Mouse (Mus musculus) spleen, adult 2 months (tissue): Measurements from ENCODE around the gene Slc25a19. TPM values are rescaled to one million over a fixed set of nuclear protein-coding genes. Genes with fewer than 3 reads are reported as not detected.
A peak's percentile ranks its signal among the peaks of the same experiment; 100 is the strongest.

Source experiments
- DNase-seq, 2 experiments: peaks; one replicate each; pipeline versions ENCODE4 v3.0.0 to v3.0.0-alpha.2; 2012 to 2021; ENCODE audit warnings: low spot score in 2 of 2, low read depth in 1 of 2
- H3K27ac ChIP-seq: fragments of 200-500 bp; 2 replicates; pipeline ENCODE4 v1.5.1; 2012; ENCODE audit warnings: low read length, inconsistent platforms; ENCODE audit not compliant: insufficient read depth
- H3K27me3 ChIP-seq: fragments of 200-500 bp; 2 replicates; pipeline ENCODE4 v1.6.1; 2012; ENCODE audit warnings: mild to moderate bottlenecking, moderate library complexity, low read length, inconsistent platforms; ENCODE audit not compliant: control insufficient read depth, insufficient read depth
- H3K36me3 ChIP-seq: fragments of 200-500 bp; 2 replicates; pipeline ENCODE4 v1.6.1; 2012; ENCODE audit warnings: mild to moderate bottlenecking, low read length, inconsistent platforms; ENCODE audit not compliant: control insufficient read depth, insufficient read depth
- H3K4me1 ChIP-seq: fragments of 200-500 bp; 2 replicates; pipeline ENCODE4 v1.6.1; 2011; ENCODE audit warnings: inconsistent platforms; ENCODE audit not compliant: control insufficient read depth, insufficient read depth, insufficient read length
- H3K4me3 ChIP-seq: fragments of 200-500 bp; 2 replicates; pipeline ENCODE4 v1.5.1; 2011; ENCODE audit warnings: mild to moderate bottlenecking, inconsistent platforms; ENCODE audit not compliant: insufficient read depth, insufficient read length; ENCODE audit errors: extremely low read depth
- CTCF ChIP-seq: fragments of 200-500 bp; IDR thresholded peaks from 2 replicates; pipeline ENCODE4 v1.5.1; 2011; ENCODE audit warnings: mild to moderate bottlenecking, inconsistent platforms; ENCODE audit not compliant: insufficient read depth, insufficient read length, insufficient replicate concordance; ENCODE audit errors: extremely low read depth
- POLR2A ChIP-seq: fragments of 200-500 bp; IDR thresholded peaks from 2 replicates; pipeline ENCODE4 v1.6.1; 2011; ENCODE audit warnings: low read depth, low read length, inconsistent platforms
- WGBS: fragments of 180-500 bp; shearing (Covaris S2); methylation state at CpG from one replicate; pipeline ENCODE4 v1.1.7; 2018; 5-methylcytosine and 5-hydroxymethylcytosine counted together
- polyA plus RNA-seq: library from polyadenylated mRNA; depleted of rRNA; stranded (reverse); fragments of >200 nt; gene quantifications from 2 replicates; pipeline ENCODE4 v1.2.3, GENCODE M21; 2012

Gene Slc25a19
- polyA plus RNA-seq, 1 experiment: 64.0 TPM

- Histone ChIP-seq H3K27ac (peak overlapping the region; percentile 66), H3K4me1 (peaks cover 23% of the 10 kb centered on the region)
Measured at GRCm38 (mm10) chr11:115600743-115601142, 27.4 kb downstream of the Slc25a19 start.

GRCm38 (mm10) chr11:115599722-115600121 lies 28.4 kb downstream of the Slc25a19 start:
- Histone ChIP-seq H3K4me3 (no peak overlapping the region), H3K4me1 (peaks cover 19% of the 10 kb centered on the region), H3K27me3 (no peaks in the 10 kb centered on the region), H3K27ac (no peak overlapping the region), H3K36me3 (peaks cover 2% of the 10 kb centered on the region)
- no peak for DNase-seq
- 90% methylated on average over 7 of the region's 7 CpGs for whole genome bisulfite sequencing
- TF ChIP-seq CTCF (no peak), POLR2A (no peak)

More at GRCm38 (mm10) chr11:115600743-115601142, 27.4 kb downstream of the Slc25a19 start:
- DNase-seq: no peak
- TF ChIP-seq CTCF (no peak), POLR2A (no peak)
- Histone ChIP-seq H3K27me3 (no peaks in the 10 kb centered on the region), H3K36me3 (peaks cover 2% of the 10 kb centered on the region; the same call in 1 of the 2 replicates), H3K4me3 (no peak overlapping the region)
- WGBS: 70% methylated on average over 15 of the region's 15 CpGs

- no peaks in the 10 kb centered on the region for H3K27me3 ChIP-seq
- 61% methylated on average over 4 of the region's 4 CpGs for whole genome bisulfite sequencing
- H3K4me1 ChIP-seq: peaks cover 18% of the 10 kb centered on the region
- TF ChIP-seq CTCF (no peak), POLR2A (no peak)
- DNase-seq: no peak
- H3K27ac ChIP-seq: no peak overlapping the region
- H3K4me3 ChIP-seq: no peak overlapping the region
- peaks cover 12% of the 10 kb centered on the region for H3K36me3 ChIP-seq
Measured at GRCm38 (mm10) chr11:115598309-115598708, 29.8 kb downstream of the Slc25a19 start.

GRCm38 (mm10) chr11:115595209-115595608 lies 32.9 kb downstream of the Slc25a19 start:
- no peaks in the 10 kb centered on the region for H3K27me3 ChIP-seq
- H3K4me3 ChIP-seq: no peak overlapping the region
- TF ChIP-seq CTCF (no peak), POLR2A (no peak)
- no peak overlapping the region for H3K27ac ChIP-seq
- WGBS: 94% methylated on average over 3 of the region's 3 CpGs
- H3K36me3 ChIP-seq: peaks cover 38% of the 10 kb centered on the region
- peaks cover 6% of the 10 kb centered on the region; the same call in 1 of the 2 replicates for H3K4me1 ChIP-seq
- DNase-seq: no peak

GRCm38 (mm10) chr11:115590526-115591075 lies 37.5 kb downstream of the Slc25a19 start:
- WGBS: 71% methylated on average over 2 of the region's 2 CpGs
- TF ChIP-seq CTCF: no peak
- no peak for TF ChIP-seq POLR2A
- Histone ChIP-seq H3K27me3 (no peaks in the 10 kb centered on the region), H3K4me3 (no peak overlapping the region), H3K27ac (no peak overlapping the region), H3K36me3 (peaks cover 69% of the 10 kb centered on the region), H3K4me1 (no peaks in the 10 kb centered on the region)
- DNase-seq: no peak

GRCm38 (mm10) chr11:115587984-115588383 lies 40.1 kb downstream of the Slc25a19 start:
- 93% methylated on average over 9 of the region's 9 CpGs for WGBS
- Histone ChIP-seq H3K4me1 (no peaks in the 10 kb centered on the region), H3K36me3 (peaks cover 72% of the 10 kb centered on the region), H3K27ac (no peak overlapping the region), H3K4me3 (no peak overlapping the region), H3K27me3 (no peaks in the 10 kb centered on the region)
- no peak for DNase-seq
- TF ChIP-seq CTCF: no peak
- no peak for TF ChIP-seq POLR2A

GRCm38 (mm10) chr11:115586403-115586802 lies 41.7 kb downstream of the Slc25a19 start:
- no peak overlapping the region for H3K27ac ChIP-seq
- 94% methylated on average over 9 of the region's 9 CpGs for WGBS
- H3K27me3 ChIP-seq: no peaks in the 10 kb centered on the region
- peaks cover 61% of the 10 kb centered on the region for H3K36me3 ChIP-seq
- no peak for DNase-seq
- TF ChIP-seq POLR2A (no peak), CTCF (no peak)
- H3K4me3 ChIP-seq: no peak overlapping the region
- no peaks in the 10 kb centered on the region for H3K4me1 ChIP-seq
